Mouse (Mus musculus) left cerebral cortex, adult 2 months (tissue): Measurements from ENCODE around the gene Cdh13. TPM values are rescaled to one million over a fixed set of nuclear protein-coding genes. Genes with fewer than 3 reads are reported as not detected.

Experiments
- DNase-seq, 2 experiments: peaks; one replicate each; pipeline ENCODE4 v3.0.0; 2021 to 2022; ENCODE audit warnings: low spot score in 2 of 2, mixed read lengths in 1 of 2; ENCODE audit errors: extremely low spot score in 1 of 2
- H3K27ac ChIP-seq: fragments of 200-600 bp; 2 replicates; pipeline ENCODE4 v1.8.1; 2022
- H3K4me3 ChIP-seq: fragments of 200-600 bp; 2 replicates; pipeline ENCODE4 v1.8.1; 2022
- CTCF ChIP-seq: fragments of 200-600 bp; IDR thresholded peaks from 2 replicates; pipeline ENCODE4 v1.8.1; 2022; ENCODE audit warnings: antibody characterized with exemption, mild to moderate bottlenecking, moderate library complexity
- intact Hi-C: fragments of 180-260 bp; cut with DNase I; formaldehyde crosslinking; loops from one replicate; pipeline ENCODE4 v1.15.1; 2025
- total RNA-seq, 2 experiments: library from RNA; stranded (reverse); gene quantifications; 2 replicates each; pipeline ENCODE4 v1.2.3; 2021

Gene Cdh13
- total RNA-seq, 2 experiments from 2014 or later: 69.9 to 74.8 TPM

GRCm38 (mm10) chr8:118679347-118679746 lies 395.8 kb downstream of the Cdh13 start:
- DNase-seq: no peak
- intact Hi-C loops: no loop called here
- H3K27ac ChIP-seq: no peak overlapping the region
- H3K4me3 ChIP-seq: no peak overlapping the region
- no peak for TF ChIP-seq CTCF

- intact Hi-C loops: no loop called here
- Histone ChIP-seq H3K27ac (no peak overlapping the region), H3K4me3 (no peak overlapping the region)
- TF ChIP-seq CTCF: no peak
- no peak for DNase-seq
These were observed 399.9 kb downstream of the Cdh13 start for GRCm38 (mm10) chr8:118683386-118683785.

- intact Hi-C loops: no loop called here
- TF ChIP-seq CTCF: no peak; the same call in 1 of the 2 replicates
- DNase-seq: no peak
- Histone ChIP-seq H3K27ac (no peak overlapping the region), H3K4me3 (no peak overlapping the region)
These were observed 402.3 kb downstream of the Cdh13 start for GRCm38 (mm10) chr8:118685863-118686262.

GRCm38 (mm10) chr8:118689849-118690248 lies 406.3 kb downstream of the Cdh13 start:
- TF ChIP-seq CTCF: no peak
- no peak overlapping the region for H3K27ac ChIP-seq
- intact Hi-C loops: no loop called here
- DNase-seq: no peak
- no peak overlapping the region for H3K4me3 ChIP-seq

- Histone ChIP-seq H3K4me3 (no peak overlapping the region), H3K27ac (no peak overlapping the region)
- no peak for DNase-seq
- no peak for TF ChIP-seq CTCF
- intact Hi-C loops: no loop called here
These were observed 417.9 kb downstream of the Cdh13 start for GRCm38 (mm10) chr8:118701312-118701880.

GRCm38 (mm10) chr8:118709366-118709765 lies 425.8 kb downstream of the Cdh13 start:
- no peak overlapping the region for H3K4me3 ChIP-seq
- no peak for DNase-seq
- H3K27ac ChIP-seq: no peak overlapping the region
- intact Hi-C loops: no loop called here
- TF ChIP-seq CTCF: no peak

GRCm38 (mm10) chr8:118711631-118712030 lies 428.1 kb downstream of the Cdh13 start:
- DNase-seq: no peak
- intact Hi-C loops: loop anchor here (10.0 kb wide), 1 partner anchor 427 kb away; the partner anchor contains the start of gene Cdh13
- no peak overlapping the region for H3K4me3 ChIP-seq
- no peak for TF ChIP-seq CTCF
- no peak overlapping the region for H3K27ac ChIP-seq

GRCm38 (mm10) chr8:118713111-118713510 lies 429.6 kb downstream of the Cdh13 start:
- Histone ChIP-seq H3K4me3 (no peak overlapping the region), H3K27ac (no peak overlapping the region)
- no peak for TF ChIP-seq CTCF
- no peak for DNase-seq
- intact Hi-C loops: loop anchor here (10.0 kb wide), 1 partner anchor 428 kb away; the partner anchor contains the start of gene Cdh13

- H3K27ac ChIP-seq: no peak overlapping the region
- H3K4me3 ChIP-seq: no peak overlapping the region
- no peak for TF ChIP-seq CTCF
- intact Hi-C loops: loop anchor here (10.0 kb wide), 1 partner anchor 429 kb away; the partner anchor contains the start of gene Cdh13
- DNase-seq: no peak
These were observed 430.1 kb downstream of the Cdh13 start for GRCm38 (mm10) chr8:118713596-118713995.

GRCm38 (mm10) chr8:118722896-118723295 lies 439.4 kb downstream of the Cdh13 start:
- DNase-seq: peak in 1 of 2 experiments; percentile 29
- intact Hi-C loops: no loop called here
- no peak for TF ChIP-seq CTCF
- Histone ChIP-seq H3K4me3 (no peak overlapping the region), H3K27ac (no peak overlapping the region)

GRCm38 (mm10) chr8:118725651-118726050 lies 442.1 kb downstream of the Cdh13 start:
- Histone ChIP-seq H3K4me3 (no peak overlapping the region), H3K27ac (no peak overlapping the region)
- DNase-seq: no peak
- intact Hi-C loops: no loop called here
- TF ChIP-seq CTCF: no peak

GRCm38 (mm10) chr8:118741781-118742180 lies 458.2 kb downstream of the Cdh13 start:
- no peak for DNase-seq
- Histone ChIP-seq H3K4me3 (no peak overlapping the region), H3K27ac (no peak overlapping the region)
- intact Hi-C loops: no loop called here
- TF ChIP-seq CTCF: no peak

GRCm38 (mm10) chr8:118744991-118745390 lies 461.5 kb downstream of the Cdh13 start:
- intact Hi-C loops: no loop called here
- TF ChIP-seq CTCF: peak; percentile 27
- no peak overlapping the region for H3K27ac ChIP-seq
- DNase-seq: no peak
- H3K4me3 ChIP-seq: no peak overlapping the region
